Comparison of ENCODE assay signal across 17 mouse cellular contexts in the genomic region with DNA sequence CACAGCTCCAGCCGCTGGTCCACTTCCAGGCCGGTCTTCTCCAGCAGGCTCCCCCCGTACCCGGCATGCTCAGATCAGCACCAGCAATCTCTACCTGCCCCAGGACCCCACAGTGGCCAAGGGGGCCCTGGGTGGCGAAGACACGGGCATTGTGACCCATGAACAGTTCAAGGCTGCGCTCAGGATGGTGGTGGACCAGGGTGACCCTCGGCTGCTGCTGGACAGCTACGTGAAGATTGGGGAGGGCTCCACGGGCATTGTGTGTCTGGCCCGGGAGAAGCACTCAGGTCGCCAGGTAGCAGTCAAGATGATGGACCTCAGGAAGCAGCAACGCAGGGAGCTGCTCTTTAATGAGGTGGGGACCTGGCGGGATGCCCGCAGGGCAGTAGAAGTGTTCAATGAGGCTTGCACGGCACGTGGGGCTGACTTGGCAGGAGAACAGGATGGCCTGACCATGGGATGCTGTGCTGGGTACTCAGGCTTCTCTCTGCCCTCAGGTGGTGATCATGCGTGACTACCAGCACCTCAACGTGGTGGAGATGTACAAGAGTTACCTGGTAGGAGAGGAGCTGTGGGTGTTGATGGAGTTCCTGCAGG. TPM values are rescaled to one million over a fixed set of nuclear protein-coding genes. Genes with fewer than 3 reads are reported as not detected.
A peak's percentile ranks its signal among the peaks of the same experiment; 100 is the strongest.
DNase-seq lines count a peak whose midpoint lies in the region; ATAC-seq and TF ChIP-seq lines count a peak whose summit lies in the region.
"Had no signal": no experiment of that assay in that cellular context is flagged by ENCODE, and none has a peak within 500 bp of the region (broad histone marks: within the 10 kb centered on the region; RNA-seq: fewer than 3 reads in every experiment).

No protein-coding gene starts in this region.

- peak; percentile 11 for DNase-seq in adrenal gland, postnatal 14 days
- DNase-seq in adrenal gland, adult 18-20 months (ENCODE audit: low spot score in 2 of 2), result no peak
- DNase-seq in hindbrain, postnatal 0 days (ENCODE audit: low spot score), result peak; percentile 40
- DNase-seq in hindbrain, embryonic 11.5 days (ENCODE audit: low spot score), result no peak
- no peak for DNase-seq in neural tube, embryonic 10.5 days (ENCODE audit: extremely low spot score, low spot score)
- peak; percentile 85 to 92 for DNase-seq in kidney, postnatal 25 days
- no peak for DNase-seq in adipocyte (ENCODE audit: low spot score)
- DNase-seq: adrenal gland, adult 8-10 months; gastrocnemius, postnatal 36 days; heart, postnatal 14 days; lung, postnatal 14 days had no signal

- WGBS in hindbrain, postnatal 0 days, result 64% methylated on average over 19 of the region's 19 CpGs
- 85% methylated on average over 19 of the region's 19 CpGs for WGBS in hindbrain, embryonic 11.5 days
- WGBS in neural tube, embryonic 14.5 days, result 77% methylated on average over 19 of the region's 19 CpGs

- H3K9me3 ChIP-seq in hindbrain, postnatal 0 days (ENCODE audit: low read length), result no peaks in the 10 kb centered on the region
- H3K9me3 ChIP-seq in hindbrain, embryonic 11.5 days (ENCODE audit: control insufficient read depth, low read length), result no peaks in the 10 kb centered on the region
- H3K9me3 ChIP-seq in neural tube, embryonic 14.5 days (ENCODE audit: control insufficient read depth, low read length), result no peaks in the 10 kb centered on the region
- H3K9me3 ChIP-seq: forebrain, embryonic 13.5 days; G1E; neural tube, embryonic 12.5 days had no signal

- H3K4me3 ChIP-seq in hindbrain, postnatal 0 days (ENCODE audit: low read length), result no peak overlapping the region
- no peak overlapping the region for H3K4me3 ChIP-seq in hindbrain, embryonic 11.5 days (ENCODE audit: low read depth, low read length)
- no peak overlapping the region for H3K4me3 ChIP-seq in neural tube, embryonic 14.5 days (ENCODE audit: low read depth, low read length)
- H3K4me3 ChIP-seq: forebrain, embryonic 13.5 days; neural tube, embryonic 12.5 days had no signal

- H3K4me1 ChIP-seq in hindbrain, postnatal 0 days (ENCODE audit: insufficient read depth, low read length), result peaks cover 3% of the 10 kb centered on the region; the same call in 1 of the 2 replicates
- no peaks in the 10 kb centered on the region for H3K4me1 ChIP-seq in hindbrain, embryonic 11.5 days (replicated peaks; ENCODE audit: control insufficient read depth, insufficient read depth, low read length)
- no peaks in the 10 kb centered on the region for H3K4me1 ChIP-seq in neural tube, embryonic 14.5 days (ENCODE audit: control insufficient read depth, insufficient read depth, low read length)
- H3K4me1 ChIP-seq: forebrain, embryonic 13.5 days had no signal

- H3K36me3 ChIP-seq in hindbrain, postnatal 0 days (ENCODE audit: insufficient read depth, low read length), result no peaks in the 10 kb centered on the region
- H3K36me3 ChIP-seq in hindbrain, embryonic 11.5 days (ENCODE audit: control insufficient read depth, insufficient read depth, low read length), result no peaks in the 10 kb centered on the region
- no peaks in the 10 kb centered on the region for H3K36me3 ChIP-seq in neural tube, embryonic 14.5 days (ENCODE audit: control insufficient read depth, insufficient read depth, low read length)
- H3K36me3 ChIP-seq: neural tube, embryonic 12.5 days had no signal

- no peak overlapping the region for H3K27ac ChIP-seq in hindbrain, postnatal 0 days
- H3K27ac ChIP-seq in hindbrain, embryonic 11.5 days (ENCODE audit: low read depth, low read length), result no peak overlapping the region
- H3K27ac ChIP-seq in neural tube, embryonic 14.5 days (ENCODE audit: low read depth, low read length), result no peak overlapping the region
- H3K27ac ChIP-seq: forebrain, embryonic 13.5 days; neural tube, embryonic 12.5 days had no signal

- no peak overlapping the region for H3K4me2 ChIP-seq in hindbrain, postnatal 0 days (ENCODE audit: low read depth, low read length)
- H3K4me2 ChIP-seq in hindbrain, embryonic 11.5 days (replicated peaks; ENCODE audit: low read depth, low read length), result no peak overlapping the region
- H3K4me2 ChIP-seq in neural tube, embryonic 14.5 days (ENCODE audit: low read depth, low read length), result no peak overlapping the region
- H3K4me2 ChIP-seq: forebrain, embryonic 13.5 days; heart, embryonic 11.5 days; neural tube, embryonic 12.5 days had no signal

- peak; percentile 18; the same call in 1 of the 2 replicates for ATAC-seq in hindbrain, postnatal 0 days
- no peak for ATAC-seq in hindbrain, embryonic 11.5 days (ENCODE audit: low FRiP score)
- ATAC-seq in neural tube, embryonic 14.5 days (ENCODE audit: low read depth), result 0 out of 2 replicates have a peak, but pooled peaks have one; percentile 19
- ATAC-seq: CD4-positive, CD25-positive, alpha-beta regulatory T cell, adult 4 months; forebrain, embryonic 13.5 days had no signal

- no peaks in the 10 kb centered on the region for H3K27me3 ChIP-seq in hindbrain, postnatal 0 days (ENCODE audit: insufficient read depth, low read length)
- H3K27me3 ChIP-seq in hindbrain, embryonic 11.5 days (ENCODE audit: control insufficient read depth, insufficient read depth, low read length), result peaks cover 15% of the 10 kb centered on the region
- peaks cover 7% of the 10 kb centered on the region; the same call in 1 of the 2 replicates for H3K27me3 ChIP-seq in neural tube, embryonic 14.5 days (ENCODE audit: control insufficient read depth, insufficient read depth, low read length)

- no peak for TF ChIP-seq CTCF in hindbrain, postnatal 0 days (IDR thresholded peaks at IDR 0.05; ENCODE audit: low read depth)

- no peak overlapping the region for H3K9ac ChIP-seq in hindbrain, postnatal 0 days (replicated peaks; ENCODE audit: low read length)
- H3K9ac ChIP-seq in hindbrain, embryonic 11.5 days (ENCODE audit: low read depth, low read length), result no peak overlapping the region
- H3K9ac ChIP-seq in neural tube, embryonic 14.5 days (replicated peaks; ENCODE audit: low read depth, low read length), result no peak overlapping the region
- H3K9ac ChIP-seq: forebrain, embryonic 13.5 days; neural tube, embryonic 12.5 days had no signal

RNA-seq across cellular contexts. Expression of a gene that starts 10.3 kb away (rescaled TPM):
- 0.15 and 0.30 TPM in 2 replicates for total RNA-seq in adrenal gland, postnatal 14 days (2021)
- under 1 TPM; 0.06 to 0.40 TPM for total RNA-seq in adrenal gland, adult 18-20 months (2021)
- 0.18 TPM in 1 of 2 replicates, not detected in the other for total RNA-seq in hindbrain, postnatal 0 days (2014; rRNA removed)
- 0.08 TPM in 1 of 2 replicates, not detected in the other for polyA plus RNA-seq in hindbrain, postnatal 0 days (2015; fragmentation: Nextera tagmentation; extraction: Ambion mirVana)
- polyA plus RNA-seq in hindbrain, embryonic 11.5 days (2014; fragmentation: Nextera tagmentation; extraction: Ambion mirVana), result not detected in 2 replicates
- not detected in 2 replicates for polyA plus RNA-seq in neural tube, embryonic 14.5 days (2014; fragmentation: Nextera tagmentation; extraction: Ambion mirVana)
- total RNA-seq: gastrocnemius, postnatal 36 days had no signal
- polyA plus RNA-seq: CD4-positive, CD25-positive, alpha-beta regulatory T cell, adult 4 months; G1E; neural tube, embryonic 12.5 days had no signal

RNA-seq across cellular contexts. Expression of a gene that starts 30.4 kb away (rescaled TPM):
- 10.5 and 12.7 TPM in 2 replicates for total RNA-seq in adrenal gland, postnatal 14 days (2021)
- 10 to 100 TPM; 11.5 to 19.4 TPM for total RNA-seq in adrenal gland, adult 18-20 months (2021)
- 74.6 and 79.0 TPM in 2 replicates for total RNA-seq in hindbrain, postnatal 0 days (2014; rRNA removed)
- polyA plus RNA-seq in hindbrain, postnatal 0 days (2015; fragmentation: Nextera tagmentation; extraction: Ambion mirVana), result 36.5 and 40.8 TPM in 2 replicates
- 1.5 and 2.0 TPM in 2 replicates for polyA plus RNA-seq in hindbrain, embryonic 11.5 days (2014; fragmentation: Nextera tagmentation; extraction: Ambion mirVana)
- polyA plus RNA-seq in neural tube, embryonic 14.5 days (2014; fragmentation: Nextera tagmentation; extraction: Ambion mirVana), result 29.4 and 39.1 TPM in 2 replicates

RNA-seq across cellular contexts. Expression of a gene that starts 34.8 kb away (rescaled TPM):
- 1.1 and 8.7 TPM in 2 replicates for total RNA-seq in adrenal gland, postnatal 14 days (2021)
- 1 to 10 TPM; 2.5 to 2.8 TPM for total RNA-seq in adrenal gland, adult 18-20 months (2021)
- total RNA-seq in hindbrain, postnatal 0 days (2014; rRNA removed), result 1.7 and 4.5 TPM in 2 replicates
- 0.61 and 0.69 TPM in 2 replicates for polyA plus RNA-seq in hindbrain, postnatal 0 days (2015; fragmentation: Nextera tagmentation; extraction: Ambion mirVana)
- polyA plus RNA-seq in hindbrain, embryonic 11.5 days (2014; fragmentation: Nextera tagmentation; extraction: Ambion mirVana), result 0.32 and 0.43 TPM in 2 replicates
- polyA plus RNA-seq in neural tube, embryonic 14.5 days (2014; fragmentation: Nextera tagmentation; extraction: Ambion mirVana), result 0.57 and 0.88 TPM in 2 replicates

RNA-seq across cellular contexts. Expression of a gene that starts 52.1 kb away (rescaled TPM):
- total RNA-seq in adrenal gland, postnatal 14 days (2021), result 28.8 and 30.0 TPM in 2 replicates
- 10 to 100 TPM; 35.2 to 40.1 TPM for total RNA-seq in adrenal gland, adult 18-20 months (2021)
- 19.8 and 21.1 TPM in 2 replicates for total RNA-seq in hindbrain, postnatal 0 days (2014; rRNA removed)
- polyA plus RNA-seq in hindbrain, postnatal 0 days (2015; fragmentation: Nextera tagmentation; extraction: Ambion mirVana), result 18.9 TPM in 2 replicates
- polyA plus RNA-seq in hindbrain, embryonic 11.5 days (2014; fragmentation: Nextera tagmentation; extraction: Ambion mirVana), result 34.1 and 35.4 TPM in 2 replicates
- polyA plus RNA-seq in neural tube, embryonic 14.5 days (2014; fragmentation: Nextera tagmentation; extraction: Ambion mirVana), result 29.4 and 32.3 TPM in 2 replicates

Comparison
In these comparisons a context has a peak if more than half of its experiments do, and no peak if none do; other contexts are left out.
1. DNase-seq: peak in adrenal gland, postnatal 14 days (single experiment), hindbrain, postnatal 0 days (single experiment) and kidney, postnatal 25 days (2 of 2); none in adrenal gland, adult 18-20 months (0 of 2), hindbrain, embryonic 11.5 days (single experiment), neural tube, embryonic 10.5 days (single experiment) and adipocyte (single experiment).